Mouse (Mus musculus) ES-E14 (cell line): ENCODE results near the gene Cdpf1.

Experiments
- CHD2 ChIP-seq: IDR thresholded peaks from 2 replicates; pipeline ENCODE4 v1.6.1; 2014; ENCODE audit warnings: mild to moderate bottlenecking, low read depth, low read length, inconsistent platforms
- HCFC1 ChIP-seq: IDR thresholded peaks from 2 replicates; pipeline ENCODE4 v1.6.1; 2012; ENCODE audit warnings: low read length, inconsistent platforms, borderline replicate concordance; ENCODE audit not compliant: insufficient read depth
- MAFK ChIP-seq: IDR thresholded peaks from 2 replicates; pipeline ENCODE4 v1.6.1; 2014; ENCODE audit warnings: mild to moderate bottlenecking, low read depth, low read length, inconsistent platforms; ENCODE audit not compliant: insufficient read depth
- ZC3H11A ChIP-seq: IDR thresholded peaks from 2 replicates; pipeline ENCODE4 v1.6.1; 2012; ENCODE audit warnings: low read depth, mild to moderate bottlenecking, inconsistent platforms, low read length, borderline replicate concordance
- ZNF384 ChIP-seq: IDR thresholded peaks from 2 replicates; pipeline ENCODE4 v1.6.1; 2012; ENCODE audit warnings: low read depth, low read length, inconsistent platforms

GRCm38 (mm10) chr15:85810806-85811521 is 533 bp downstream of the Cdpf1 start:
- TF ChIP-seq ZNF384 = no peak
- TF ChIP-seq ZC3H11A = no peak
- no peak for TF ChIP-seq HCFC1
- no peak for TF ChIP-seq CHD2
- no peak for TF ChIP-seq MAFK
